Mouse (Mus musculus): Measurements from ENCODE around the gene Bex1.

Gene Bex1

DNA sequence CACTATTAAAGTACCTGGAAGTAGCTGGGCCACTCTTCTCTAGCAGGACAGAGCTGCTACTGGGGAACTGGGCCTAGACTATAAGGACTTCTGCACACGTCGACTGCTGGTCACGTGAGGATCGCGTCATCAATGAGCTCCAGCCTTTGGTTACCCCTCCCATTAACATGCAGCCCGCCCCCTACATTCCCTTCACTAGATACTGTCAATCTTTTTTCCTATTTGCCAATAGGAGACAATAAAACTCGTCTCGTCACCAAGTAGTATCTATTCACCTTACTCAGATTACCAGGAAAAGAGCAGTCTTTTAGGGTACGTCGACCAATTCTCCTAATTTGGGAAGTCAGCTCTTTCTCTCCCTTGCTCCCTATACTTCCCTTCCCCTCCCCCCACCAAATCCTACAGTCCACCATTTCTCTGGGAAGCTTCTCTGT lies 43.2 kb downstream of the Bex1 start, which contains the start of gene Tceal8:
Gene Tceal8 (minus strand): TSS at position 225 of the 434 bp plus-strand sequence.
- peak; percentile 72 for DNase-seq (ENCODE audit: extremely low read depth, insufficient read length, low spot score)

DNA sequence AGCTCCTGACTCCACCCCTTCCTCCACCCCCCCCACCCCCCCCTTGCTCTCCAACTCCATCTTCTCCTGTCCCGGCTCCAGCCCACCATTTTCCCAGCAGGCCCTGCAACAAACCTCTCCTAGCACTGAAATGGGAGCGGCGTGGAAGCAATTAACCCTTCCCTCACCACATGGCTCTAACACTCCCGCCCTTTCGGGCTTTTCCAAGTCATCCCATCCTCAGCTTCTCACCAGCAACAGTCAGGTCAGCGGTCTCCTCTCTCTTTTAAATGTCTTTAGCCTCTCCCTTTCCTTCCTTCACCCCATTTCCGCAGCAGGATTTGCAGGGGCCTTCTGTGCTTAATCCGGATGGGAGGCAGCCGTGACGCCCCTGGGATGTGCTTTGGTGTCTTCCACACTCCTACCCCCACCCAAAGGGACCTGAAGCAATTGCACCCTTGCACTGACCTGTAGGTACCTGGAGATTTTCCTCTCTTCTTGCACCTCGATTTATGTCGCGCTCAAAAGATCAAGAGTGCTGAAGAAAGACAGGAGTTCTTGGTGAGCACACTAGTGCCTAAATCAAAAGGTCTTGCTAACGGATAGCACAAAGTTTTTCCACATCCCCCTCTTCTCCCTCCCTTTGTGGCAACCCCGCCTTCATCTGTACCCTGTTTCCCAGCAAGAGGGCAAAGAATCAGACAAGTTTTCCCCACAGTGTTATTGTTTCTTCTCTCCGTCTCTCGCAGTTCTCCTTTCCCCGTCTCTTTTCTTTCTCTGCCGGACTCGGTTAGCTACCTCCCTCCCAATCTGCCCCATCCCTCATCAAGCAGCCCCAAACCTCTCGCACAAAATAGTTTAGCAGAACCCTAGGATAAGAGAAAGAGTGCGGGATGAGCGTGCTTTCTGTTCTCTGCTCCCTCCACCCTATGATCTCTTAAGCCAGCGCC lies 43.9 kb downstream of the Bex1 start:
- peak; percentile 51 for DNase-seq (ENCODE audit: extremely low read depth, insufficient read length, low spot score)

GRCm38 (mm10) chrX:136170625-136171024 lies 44.7 kb downstream of the Bex1 start:
- no peak for DNase-seq (ENCODE audit: extremely low read depth, insufficient read length, low spot score)

Measured in 3134 (cell line).